7 mouse cellular contexts compared by ENCODE assay signal in the genomic region with DNA sequence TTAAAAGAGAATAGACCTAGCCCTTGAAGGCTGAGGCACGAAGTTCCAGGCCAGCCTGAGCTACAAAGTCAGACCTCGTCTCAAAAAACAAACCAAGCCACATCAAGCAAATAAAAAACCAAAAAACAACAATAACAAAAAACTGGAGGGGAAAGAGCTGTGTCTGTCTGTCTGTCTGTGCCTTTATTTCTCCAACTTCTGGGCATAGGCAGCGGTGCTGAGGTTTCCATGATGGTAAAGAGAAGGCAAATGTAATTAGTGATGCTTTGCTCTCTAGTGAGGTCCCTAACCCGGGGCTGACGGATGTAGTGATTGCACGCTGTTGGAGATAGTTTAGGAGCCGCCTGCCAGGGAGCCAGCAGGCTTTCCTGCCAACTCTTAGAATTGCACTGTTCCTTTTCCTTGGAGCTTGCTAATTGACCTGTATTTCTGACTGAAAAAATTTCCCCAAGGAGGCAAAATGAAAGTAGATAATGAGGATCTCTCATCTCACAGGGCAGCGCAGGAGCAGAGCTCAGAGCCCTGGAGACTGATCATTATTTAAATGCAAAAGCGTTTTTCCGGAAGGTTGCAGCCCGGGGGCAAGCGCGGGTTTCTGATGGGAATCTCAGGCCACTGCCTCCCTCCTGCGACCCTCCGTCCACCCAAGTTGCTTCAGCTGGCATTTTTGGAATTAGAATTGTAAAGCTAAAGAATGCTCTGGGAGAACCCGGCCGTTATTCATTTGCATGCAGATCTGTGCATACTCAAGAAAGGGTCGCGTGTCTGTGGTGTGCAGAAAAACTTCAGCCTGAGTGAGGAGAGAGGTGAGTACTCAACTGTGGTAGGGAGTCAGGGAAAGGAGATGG. TPM values are rescaled to one million over a fixed set of nuclear protein-coding genes. Genes with fewer than 3 reads are reported as not detected.
A peak's percentile ranks its signal among the peaks of the same experiment; 100 is the strongest.
DNase-seq lines count a peak whose midpoint lies in the region; ATAC-seq lines count a peak whose summit lies in the region.

No protein-coding gene starts in this region.

- H3K27ac ChIP-seq in lung, embryonic 16.5 days (ENCODE audit: low read length): no peak overlapping the region
- H3K27ac ChIP-seq in forebrain, embryonic 11.5 days (ENCODE audit: low read depth, low read length): peak overlapping the region; percentile 48; the same call in 1 of the 2 replicates
- no peak overlapping the region for H3K27ac ChIP-seq in limb, embryonic 15.5 days
- H3K27ac ChIP-seq in stomach, embryonic 15.5 days: no peak overlapping the region

- WGBS in lung, embryonic 16.5 days: 9% methylated on average over 19 of the region's 19 CpGs
- WGBS in forebrain, embryonic 11.5 days: 3% methylated on average over 19 of the region's 19 CpGs
- 6% methylated on average over 19 of the region's 19 CpGs for WGBS in limb, embryonic 15.5 days
- 10% methylated on average over 19 of the region's 19 CpGs for WGBS in stomach, embryonic 15.5 days

- ATAC-seq in lung, embryonic 16.5 days (ENCODE audit: low read depth): no peak
- peak; percentile 68 for ATAC-seq in forebrain, embryonic 11.5 days (replicated peaks; ENCODE audit: low FRiP score)
- no peak for ATAC-seq in limb, embryonic 15.5 days (ENCODE audit: insufficient number of reproducible peaks, low FRiP score, low TSS enrichment, low read depth)
- ATAC-seq in stomach, embryonic 15.5 days (ENCODE audit: insufficient read depth, low FRiP score, low read depth): no peak

- H3K9ac ChIP-seq in lung, embryonic 16.5 days (ENCODE audit: low read length): peak overlapping the region; percentile 36; the same call in 1 of the 2 replicates
- H3K9ac ChIP-seq in forebrain, embryonic 11.5 days (ENCODE audit: low read length): peak overlapping the region; percentile 23; the same call in 1 of the 2 replicates
- H3K9ac ChIP-seq in limb, embryonic 15.5 days: 0 out of 2 replicates have a peak overlapping the region, but pooled peaks have one; percentile 1
- H3K9ac ChIP-seq in stomach, embryonic 15.5 days: no peak overlapping the region

- H3K4me2 ChIP-seq in lung, embryonic 16.5 days (ENCODE audit: low read depth, low read length): peak overlapping the region; percentile 52
- peak overlapping the region; percentile 47 for H3K4me2 ChIP-seq in forebrain, embryonic 11.5 days (ENCODE audit: low read depth, low read length, severe bottlenecking)
- H3K4me2 ChIP-seq in limb, embryonic 15.5 days: peak overlapping the region; percentile 36
- H3K4me2 ChIP-seq in stomach, embryonic 15.5 days: peak overlapping the region; percentile 49

- peak overlapping the region; percentile 27 for H3K4me3 ChIP-seq in lung, embryonic 16.5 days (ENCODE audit: low read length)
- no peak overlapping the region; the same call in 1 of the 2 replicates for H3K4me3 ChIP-seq in forebrain, embryonic 11.5 days (ENCODE audit: low read depth, low read length)
- H3K4me3 ChIP-seq in limb, embryonic 15.5 days: peak overlapping the region; percentile 23
- H3K4me3 ChIP-seq in stomach, embryonic 15.5 days (replicated peaks): peak overlapping the region; percentile 10; the same call in 1 of the 2 replicates

- H3K27me3 ChIP-seq in lung, embryonic 16.5 days (ENCODE audit: control insufficient read depth, insufficient read depth, low read depth, low read length): no peaks in the 10 kb centered on the region
- H3K27me3 ChIP-seq in forebrain, embryonic 11.5 days (ENCODE audit: control insufficient read depth, insufficient read depth, low read length): no peaks in the 10 kb centered on the region
- no peaks in the 10 kb centered on the region for H3K27me3 ChIP-seq in limb, embryonic 15.5 days
- no peaks in the 10 kb centered on the region for H3K27me3 ChIP-seq in stomach, embryonic 15.5 days (replicated peaks)

- H3K9me3 ChIP-seq in lung, embryonic 16.5 days (ENCODE audit: control insufficient read depth, low read length): no peaks in the 10 kb centered on the region
- no peaks in the 10 kb centered on the region for H3K9me3 ChIP-seq in forebrain, embryonic 11.5 days (ENCODE audit: control insufficient read depth, low read length)
- no peaks in the 10 kb centered on the region for H3K9me3 ChIP-seq in limb, embryonic 15.5 days
- H3K9me3 ChIP-seq in stomach, embryonic 15.5 days: no peaks in the 10 kb centered on the region

- H3K4me1 ChIP-seq in lung, embryonic 16.5 days (replicated peaks; ENCODE audit: control insufficient read depth, insufficient read depth, low read length): peaks cover 2% of the 10 kb centered on the region; the same call in 1 of the 2 replicates
- H3K4me1 ChIP-seq in forebrain, embryonic 11.5 days (replicated peaks; ENCODE audit: control insufficient read depth, insufficient read depth, low read length): no peaks in the 10 kb centered on the region; the same call in 1 of the 2 replicates
- peaks cover 8% of the 10 kb centered on the region for H3K4me1 ChIP-seq in limb, embryonic 15.5 days
- H3K4me1 ChIP-seq in stomach, embryonic 15.5 days: 0 out of 2 replicates have a peak, but pooled peaks cover 3% of the 10 kb centered on the region

- H3K36me3 ChIP-seq in lung, embryonic 16.5 days (ENCODE audit: control insufficient read depth, insufficient read depth, low read length): no peaks in the 10 kb centered on the region
- no peaks in the 10 kb centered on the region for H3K36me3 ChIP-seq in forebrain, embryonic 11.5 days (ENCODE audit: control insufficient read depth, insufficient read depth, low read length)
- H3K36me3 ChIP-seq in limb, embryonic 15.5 days: no peaks in the 10 kb centered on the region
- H3K36me3 ChIP-seq in stomach, embryonic 15.5 days: no peaks in the 10 kb centered on the region

- DNase-seq in lung, postnatal 10 days: no peak
- DNase-seq in forebrain, embryonic 11.5 days (ENCODE audit: low spot score): peak; percentile 71
- no peak for DNase-seq in left cerebral cortex, adult 8-10 months (ENCODE audit: low spot score in 2 of 2)
- no peak for DNase-seq in B cell, adult 2 months

RNA-seq across cellular contexts. Expression of a gene that starts 14.1 kb away (rescaled TPM):
- polyA plus RNA-seq in lung, embryonic 16.5 days (2015; fragmentation: Nextera tagmentation; extraction: Ambion mirVana): 0.89 and 0.99 TPM in 2 replicates
- polyA plus RNA-seq in forebrain, embryonic 11.5 days (2014; fragmentation: Nextera tagmentation; extraction: Ambion mirVana): 4.9 and 5.8 TPM in 2 replicates
- polyA plus RNA-seq in limb, embryonic 15.5 days (2015; fragmentation: Nextera tagmentation; extraction: Ambion mirVana): 2.6 and 2.7 TPM in 2 replicates
- polyA plus RNA-seq in stomach, embryonic 15.5 days (2015; fragmentation: Nextera tagmentation; extraction: Ambion mirVana): 0.67 and 0.71 TPM in 2 replicates
- total RNA-seq in left cerebral cortex, adult 8-10 months (2022): 10 to 100 TPM; 13.8 to 19.8 (median 14.5) TPM

RNA-seq across cellular contexts. Expression of a gene that starts 49.1 kb away (rescaled TPM):
- 31.7 and 33.3 TPM in 2 replicates for polyA plus RNA-seq in lung, embryonic 16.5 days (2015; fragmentation: Nextera tagmentation; extraction: Ambion mirVana)
- polyA plus RNA-seq in forebrain, embryonic 11.5 days (2014; fragmentation: Nextera tagmentation; extraction: Ambion mirVana): 49.2 and 50.7 TPM in 2 replicates
- polyA plus RNA-seq in limb, embryonic 15.5 days (2015; fragmentation: Nextera tagmentation; extraction: Ambion mirVana): 29.2 and 32.2 TPM in 2 replicates
- polyA plus RNA-seq in stomach, embryonic 15.5 days (2015; fragmentation: Nextera tagmentation; extraction: Ambion mirVana): 32.4 TPM in 2 replicates
- 10 to 100 TPM; 42.4 to 45.3 (median 44.6) TPM for total RNA-seq in left cerebral cortex, adult 8-10 months (2022)

RNA-seq across cellular contexts. Expression of a gene that starts 51.4 kb away (rescaled TPM):
- polyA plus RNA-seq in lung, embryonic 16.5 days (2015; fragmentation: Nextera tagmentation; extraction: Ambion mirVana): 89.4 and 99.0 TPM in 2 replicates
- polyA plus RNA-seq in forebrain, embryonic 11.5 days (2014; fragmentation: Nextera tagmentation; extraction: Ambion mirVana): 389 and 403 TPM in 2 replicates
- 135 and 139 TPM in 2 replicates for polyA plus RNA-seq in limb, embryonic 15.5 days (2015; fragmentation: Nextera tagmentation; extraction: Ambion mirVana)
- 183 and 196 TPM in 2 replicates for polyA plus RNA-seq in stomach, embryonic 15.5 days (2015; fragmentation: Nextera tagmentation; extraction: Ambion mirVana)
- total RNA-seq in left cerebral cortex, adult 8-10 months (2022): 100 to 1,000 TPM; 247 to 305 (median 289) TPM
